Mouse (Mus musculus) heart, embryonic 12.5 days (tissue): ENCODE measurements around the gene 1700080E11Rik. TPM values are rescaled to one million over a fixed set of nuclear protein-coding genes. Genes with fewer than 3 reads are reported as not detected.
"Not testable (repeated sequence)": the region's sequence is repeated elsewhere in the genome, so short reads cannot be mapped to it uniquely, and the experiment has no call there.

Experiments used
- ATAC-seq: fragments of 200-750 bp; cut with Nextera tagmentation; 2 replicates; pipeline ENCODE4 v1.8.0; 2017; ENCODE audit warnings: moderate TSS enrichment, moderate library complexity; ENCODE audit not compliant: insufficient number of reproducible peaks, low FRiP score
- H3K27ac ChIP-seq: fragments of 300-500 bp; sonication (generic); 2 replicates; pipeline ENCODE4 v1.5.1; 2016; ENCODE audit warnings: mild to moderate bottlenecking, moderate library complexity; ENCODE audit not compliant: poor library complexity, severe bottlenecking
- H3K27me3 ChIP-seq: fragments of 300-500 bp; sonication (generic); replicated peaks from 2 replicates; pipeline ENCODE4 v1.6.1; 2016; ENCODE audit warnings: mild to moderate bottlenecking, moderate library complexity
- H3K36me3 ChIP-seq: fragments of 300-500 bp; sonication (generic); 2 replicates; pipeline ENCODE4 v1.6.1; 2016; ENCODE audit warnings: mild to moderate bottlenecking, moderate library complexity
- H3K4me1 ChIP-seq: fragments of 300-500 bp; sonication (generic); replicated peaks from 2 replicates; pipeline ENCODE4 v1.6.1; 2016; ENCODE audit warnings: mild to moderate bottlenecking
- H3K4me2 ChIP-seq: fragments of 300-500 bp; sonication (generic); 2 replicates; pipeline ENCODE4 v1.6.1; 2016; ENCODE audit warnings: mild to moderate bottlenecking, moderate library complexity
- H3K4me3 ChIP-seq: fragments of 300-500 bp; sonication (generic); 2 replicates; pipeline ENCODE4 v1.5.1; 2016; ENCODE audit warnings: mild to moderate bottlenecking
- H3K9ac ChIP-seq: fragments of 300-500 bp; sonication (generic); 2 replicates; pipeline ENCODE4 v1.6.1; 2016; ENCODE audit warnings: mild to moderate bottlenecking, moderate library complexity
- H3K9me3 ChIP-seq: fragments of 300-500 bp; sonication (generic); replicated peaks from 2 replicates; pipeline ENCODE4 v1.6.1; 2016; ENCODE audit warnings: mild to moderate bottlenecking, moderate library complexity
- WGBS: fragments of 180-500 bp; shearing (Covaris S2); methylation state at CpG from one replicate; pipeline ENCODE4 v1.1.7; 2016; 5-methylcytosine and 5-hydroxymethylcytosine counted together
- polyA plus RNA-seq: library from polyadenylated mRNA; unstranded; fragments of >200 nt; fragmentation: Nextera tagmentation; extraction: Ambion mirVana; gene quantifications from 2 replicates; pipeline ENCODE4 v1.2.1, GENCODE M21; 2016

Gene 1700080E11Rik
- not detected in 2 replicates for polyA plus RNA-seq

GRCm38 (mm10) chr9:105144992-105145391 lies at the start of gene 1700080E11Rik:
Gene 1700080E11Rik (minus strand): TSS chr9:105145092.
- no peak within 1 kb of the TSS for H3K4me2 ChIP-seq
- H3K4me1 ChIP-seq: no peaks in the 10 kb centered on the region
- no peak within 1 kb of the TSS for H3K4me3 ChIP-seq
- no peaks in the 10 kb centered on the region for H3K27me3 ChIP-seq
- no peak within 1 kb of the TSS for H3K27ac ChIP-seq
- WGBS: 72% methylated on average over 6 of the region's 6 CpGs
- H3K9me3 ChIP-seq: 0 out of 2 replicates have a peak, but pooled peaks cover 4% of the 10 kb centered on the region
- no peak for ATAC-seq
- H3K9ac ChIP-seq: no peak within 1 kb of the TSS
- H3K36me3 ChIP-seq: no peaks in the 10 kb centered on the region

DNA sequence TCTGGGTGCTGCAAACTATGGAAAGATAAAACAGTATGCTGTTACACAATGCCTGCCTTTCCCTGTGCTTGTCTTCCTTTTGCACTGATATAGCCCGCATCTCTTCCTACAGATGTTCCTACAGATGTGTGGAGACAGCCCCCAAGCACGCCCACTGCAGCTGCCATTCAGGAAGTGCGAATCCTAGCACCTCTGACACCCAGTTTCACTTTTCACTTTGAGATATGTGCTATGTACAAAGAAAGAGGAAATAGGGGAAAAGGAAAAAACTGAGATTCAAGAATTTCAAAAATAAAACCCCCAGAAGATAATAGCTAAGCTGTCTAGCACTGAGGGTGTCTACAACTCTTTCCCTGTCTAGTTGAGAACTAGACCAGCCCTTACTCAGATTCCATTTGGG lies 41.8 kb upstream of the 1700080E11Rik start:
- Histone ChIP-seq H3K4me1 (no peaks in the 10 kb centered on the region), H3K9ac (no peak overlapping the region), H3K4me2 (no peak overlapping the region), H3K27me3 (no peaks in the 10 kb centered on the region), H3K4me3 (no peak overlapping the region), H3K36me3 (no peaks in the 10 kb centered on the region), H3K27ac (no peak overlapping the region), H3K9me3 (no peaks in the 10 kb centered on the region)
- no peak for ATAC-seq
- 65% methylated on average over 3 of the region's 3 CpGs for WGBS

- Histone ChIP-seq H3K9ac (no peak overlapping the region), H3K4me2 (no peak overlapping the region), H3K36me3 (no peaks in the 10 kb centered on the region), H3K4me1 (no peaks in the 10 kb centered on the region), H3K27me3 (no peaks in the 10 kb centered on the region), H3K4me3 (no peak overlapping the region), H3K9me3 (no peaks in the 10 kb centered on the region; the same call in 1 of the 2 replicates), H3K27ac (no peak overlapping the region)
- WGBS: 76% methylated on average over 3 of the region's 3 CpGs
- ATAC-seq: no peak
These were observed 37.5 kb upstream of the 1700080E11Rik start for GRCm38 (mm10) chr9:105182392-105182791.

GRCm38 (mm10) chr9:105139204-105139603 lies 5.7 kb downstream of the 1700080E11Rik start:
- Histone ChIP-seq H3K27ac (no peak overlapping the region), H3K36me3 (no peaks in the 10 kb centered on the region), H3K9me3 (0 out of 2 replicates have a peak, but pooled peaks cover under 1% of the 10 kb centered on the region), H3K27me3 (no peaks in the 10 kb centered on the region), H3K4me2 (no peak overlapping the region), H3K9ac (no peak overlapping the region), H3K4me3 (no peak overlapping the region), H3K4me1 (no peaks in the 10 kb centered on the region)
- WGBS: 62% methylated on average over 6 of the region's 6 CpGs
- ATAC-seq: no peak

GRCm38 (mm10) chr9:105136404-105136803 lies 8.5 kb downstream of the 1700080E11Rik start:
- no peaks in the 10 kb centered on the region for H3K27me3 ChIP-seq
- ATAC-seq: no peak
- H3K4me3 ChIP-seq: no peak overlapping the region
- no peaks in the 10 kb centered on the region for H3K9me3 ChIP-seq
- no peak overlapping the region for H3K9ac ChIP-seq
- no peak overlapping the region for H3K27ac ChIP-seq
- H3K4me1 ChIP-seq: peaks cover 3% of the 10 kb centered on the region; the same call in 1 of the 2 replicates
- H3K36me3 ChIP-seq: no peaks in the 10 kb centered on the region
- H3K4me2 ChIP-seq: no peak overlapping the region
- WGBS: 19% methylated on average over 1 of the region's 1 CpGs

DNA sequence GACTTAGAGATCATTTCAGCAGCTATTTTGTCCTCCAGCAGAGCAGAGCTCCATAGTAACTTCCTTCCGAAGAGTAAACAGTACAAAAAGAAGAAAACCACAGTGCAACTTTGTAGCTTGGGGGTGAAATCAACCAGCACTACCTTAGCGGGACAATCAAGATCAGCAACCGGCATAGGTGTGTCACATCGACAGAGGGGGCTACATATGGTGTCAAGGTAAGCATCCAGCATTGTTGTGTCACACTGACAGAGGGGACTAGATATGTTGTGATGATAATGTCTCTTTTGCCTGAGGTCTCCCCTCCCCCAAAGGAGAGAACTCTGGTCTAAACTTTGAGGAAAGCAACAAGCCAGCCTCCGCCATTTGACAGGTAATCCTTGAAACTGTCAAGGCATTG lies 10.4 kb downstream of the 1700080E11Rik start:
- Histone ChIP-seq H3K27me3 (no peaks in the 10 kb centered on the region), H3K27ac (no peak overlapping the region), H3K4me1 (peaks cover 13% of the 10 kb centered on the region), H3K36me3 (no peaks in the 10 kb centered on the region), H3K9ac (no peak overlapping the region), H3K9me3 (no peaks in the 10 kb centered on the region), H3K4me3 (no peak overlapping the region), H3K4me2 (no peak overlapping the region)
- WGBS: 77% methylated on average over 5 of the region's 5 CpGs
- ATAC-seq: no peak

- no peaks in the 10 kb centered on the region for H3K36me3 ChIP-seq
- no peaks in the 10 kb centered on the region for H3K9me3 ChIP-seq
- H3K27ac ChIP-seq: peak overlapping the region; percentile 64; the same call in 1 of the 2 replicates
- H3K4me3 ChIP-seq: peak overlapping the region; percentile 98
- ATAC-seq: no peak
- H3K4me1 ChIP-seq: peaks cover 13% of the 10 kb centered on the region
- 24% methylated on average over 5 of the region's 5 CpGs for WGBS
- H3K9ac ChIP-seq: peak overlapping the region; percentile 30; the same call in 1 of the 2 replicates
- H3K27me3 ChIP-seq: no peaks in the 10 kb centered on the region
- H3K4me2 ChIP-seq: peak overlapping the region; percentile 99
These were observed 12.9 kb downstream of the 1700080E11Rik start for GRCm38 (mm10) chr9:105132002-105132367.

DNA sequence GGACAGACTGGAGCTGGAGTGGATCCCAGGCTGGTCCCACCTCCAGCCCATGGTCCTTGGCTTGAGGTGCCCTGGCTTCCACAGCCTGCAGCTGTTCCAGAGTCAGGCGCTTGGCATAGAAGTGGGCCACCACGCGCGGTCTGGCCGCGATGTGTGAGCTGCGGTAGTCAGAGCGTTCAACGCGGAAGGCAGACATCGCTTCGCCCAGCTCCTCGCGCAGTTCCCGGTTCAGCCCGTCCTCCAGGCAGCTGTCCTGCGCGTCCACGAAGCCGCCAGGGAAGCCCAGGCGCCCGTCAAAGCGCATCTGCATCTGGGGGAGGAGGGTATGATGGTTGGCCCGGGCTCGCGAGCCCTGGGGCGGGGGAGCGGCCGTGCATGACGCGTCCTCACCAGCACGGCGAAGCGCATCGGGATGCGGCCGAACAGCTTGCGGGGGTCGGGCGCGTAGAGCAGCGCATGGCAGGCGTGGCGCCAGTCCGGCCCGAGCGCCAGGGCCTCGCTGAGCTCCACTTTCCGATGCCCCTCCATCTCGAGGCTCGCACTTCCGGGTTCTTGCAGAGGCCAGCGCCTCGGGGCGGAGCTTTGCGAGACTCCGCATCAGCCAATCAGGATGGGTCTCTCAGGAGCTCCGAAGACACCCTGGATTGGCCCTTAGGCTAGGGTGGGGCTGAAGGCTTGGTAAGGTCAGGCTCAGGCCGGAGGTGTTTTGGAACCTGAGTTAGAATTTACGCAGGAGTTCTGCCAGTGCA lies 13.5 kb downstream of the 1700080E11Rik start, which contains the start of gene Nudt16:
TSS of gene Nudt16 (minus strand) at position 572 of the 749 bp plus-strand sequence.
- Histone ChIP-seq H3K4me2 (peak within 1 kb of the TSS; percentile 99), H3K9ac (peak within 1 kb of the TSS; percentile 84), H3K27me3 (no peaks in the 10 kb centered on the region), H3K27ac (peak within 1 kb of the TSS; percentile 64), H3K36me3 (no peaks in the 10 kb centered on the region), H3K4me3 (peak within 1 kb of the TSS; percentile 98), H3K4me1 (peaks cover 13% of the 10 kb centered on the region), H3K9me3 (no peaks in the 10 kb centered on the region)
- WGBS: under 1% methylated on average over 60 of the region's 60 CpGs
- ATAC-seq: peak; percentile 99

GRCm38 (mm10) chr9:105130331-105130730 lies 14.6 kb downstream of the 1700080E11Rik start:
- Histone ChIP-seq H3K4me3 (no peak overlapping the region), H3K36me3 (no peaks in the 10 kb centered on the region), H3K9ac (no peak overlapping the region), H3K9me3 (no peaks in the 10 kb centered on the region), H3K4me1 (peaks cover 13% of the 10 kb centered on the region), H3K4me2 (0 out of 2 replicates have a peak overlapping the region, but pooled peaks have one; percentile 99), H3K27ac (no peak overlapping the region), H3K27me3 (no peaks in the 10 kb centered on the region)
- ATAC-seq: no peak
- WGBS: 91% methylated on average over 8 of the region's 8 CpGs

GRCm38 (mm10) chr9:105125206-105125605 lies 19.7 kb downstream of the 1700080E11Rik start:
- 59% methylated on average over 3 of the region's 3 CpGs for WGBS
- not testable (repeated sequence) for H3K9me3 ChIP-seq, H3K4me3 ChIP-seq, H3K9ac ChIP-seq, H3K36me3 ChIP-seq, H3K27me3 ChIP-seq, H3K4me1 ChIP-seq, ATAC-seq, H3K27ac ChIP-seq, H3K4me2 ChIP-seq

DNA sequence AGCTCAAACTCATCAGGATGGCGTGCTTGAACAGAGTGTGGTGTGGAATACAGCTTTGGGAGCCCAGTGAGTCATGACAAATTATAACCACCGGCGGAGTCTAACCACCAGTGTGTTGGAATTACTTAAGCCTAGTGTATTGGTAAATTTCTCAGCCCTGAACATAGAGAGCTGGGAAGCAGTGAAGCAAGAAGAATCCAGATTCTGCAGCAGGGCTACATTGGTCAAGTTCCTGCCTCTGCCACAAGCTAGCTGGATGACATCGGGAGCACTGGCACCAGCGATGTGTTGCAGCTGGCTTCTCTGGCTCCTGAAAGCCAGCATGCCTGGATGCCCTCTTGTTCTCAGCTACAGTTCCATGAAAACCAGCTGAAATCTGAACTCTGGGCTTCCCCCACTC lies 41.0 kb downstream of the 1700080E11Rik start:
- Histone ChIP-seq H3K4me1 (no peaks in the 10 kb centered on the region), H3K9ac (no peak overlapping the region), H3K4me3 (no peak overlapping the region), H3K9me3 (no peaks in the 10 kb centered on the region), H3K36me3 (no peaks in the 10 kb centered on the region), H3K27ac (no peak overlapping the region), H3K4me2 (no peak overlapping the region), H3K27me3 (no peaks in the 10 kb centered on the region)
- ATAC-seq: no peak
- WGBS: 85% methylated on average over 5 of the region's 5 CpGs
